Comparison of ENCODE assay signal across 7 mouse cellular contexts in genomic region chr1:164704397-164705091, GRCm38 (mm10).
A peak's percentile ranks its signal among the peaks of the same experiment; 100 is the strongest.
DNase-seq lines count a peak whose midpoint lies in the region; ATAC-seq and TF ChIP-seq lines count a peak whose summit lies in the region.

No protein-coding gene starts in this region.

- DNase-seq in embryo, embryonic 10.5 days (ENCODE audit: low spot score), result peak; percentile 68
- DNase-seq in forebrain, embryonic 14.5 days (ENCODE audit: low spot score), result peak; percentile 85
- DNase-seq in natural killer cell, adult 2 months (ENCODE audit: low spot score in 2 of 2), result no peak
- DNase-seq in adrenal gland, postnatal 25 days, result no peak
- no peak for DNase-seq in thymus, adult 2 months

- H3K27ac ChIP-seq in forebrain, embryonic 14.5 days (ENCODE audit: low read depth, low read length), result no peak overlapping the region; the same call in 1 of the 2 replicates
- 0 out of 2 replicates have a peak overlapping the region, but pooled peaks have one; percentile 45 for H3K27ac ChIP-seq in liver, embryonic 12.5 days
- H3K27ac ChIP-seq in neural tube, embryonic 12.5 days, result no peak overlapping the region
- no peak overlapping the region for H3K27ac ChIP-seq in thymus, adult 2 months (ENCODE audit: control insufficient read depth, insufficient read depth, low read length)

- H3K27me3 ChIP-seq in forebrain, embryonic 14.5 days (replicated peaks; ENCODE audit: control insufficient read depth, insufficient read depth, low read length), result no peaks in the 10 kb centered on the region
- H3K27me3 ChIP-seq in liver, embryonic 12.5 days (replicated peaks), result no peaks in the 10 kb centered on the region
- H3K27me3 ChIP-seq in neural tube, embryonic 12.5 days (replicated peaks), result no peaks in the 10 kb centered on the region
- H3K27me3 ChIP-seq in thymus, adult 2 months (ENCODE audit: control insufficient read depth, insufficient read depth, low read length), result no peaks in the 10 kb centered on the region

- peaks cover 5% of the 10 kb centered on the region; the same call in 1 of the 2 replicates for H3K4me1 ChIP-seq in forebrain, embryonic 14.5 days (ENCODE audit: control insufficient read depth, insufficient read depth, low read length)
- no peaks in the 10 kb centered on the region for H3K4me1 ChIP-seq in liver, embryonic 12.5 days
- H3K4me1 ChIP-seq in neural tube, embryonic 12.5 days, result no peaks in the 10 kb centered on the region; the same call in 1 of the 2 replicates
- H3K4me1 ChIP-seq in thymus, adult 2 months (replicated peaks; ENCODE audit: control insufficient read depth, insufficient read depth, low read length), result no peaks in the 10 kb centered on the region

- no peaks in the 10 kb centered on the region for H3K9me3 ChIP-seq in forebrain, embryonic 14.5 days (replicated peaks; ENCODE audit: control insufficient read depth, low read length)
- no peaks in the 10 kb centered on the region for H3K9me3 ChIP-seq in liver, embryonic 12.5 days (replicated peaks)
- H3K9me3 ChIP-seq in neural tube, embryonic 12.5 days, result 0 out of 2 replicates have a peak, but pooled peaks cover 3% of the 10 kb centered on the region

- 25% methylated on average over 11 of the region's 11 CpGs for WGBS in forebrain, embryonic 14.5 days
- WGBS in liver, embryonic 12.5 days (ENCODE audit: insufficient replicate concordance), result 69% methylated on average over 11 of the region's 11 CpGs
- 31% methylated on average over 11 of the region's 11 CpGs for WGBS in neural tube, embryonic 12.5 days
- 82% methylated on average over 11 of the region's 11 CpGs for WGBS in thymus, adult 2 months

- TF ChIP-seq CTCF in thymus, adult 2 months (IDR thresholded peaks at IDR 0.05; ENCODE audit: borderline replicate concordance, control insufficient read depth, extremely low read depth, insufficient read depth, low read length, poor library complexity), result no peak

- H3K36me3 ChIP-seq in forebrain, embryonic 14.5 days (ENCODE audit: control insufficient read depth, insufficient read depth, low read length), result no peaks in the 10 kb centered on the region
- H3K36me3 ChIP-seq in liver, embryonic 12.5 days, result no peaks in the 10 kb centered on the region
- no peaks in the 10 kb centered on the region for H3K36me3 ChIP-seq in neural tube, embryonic 12.5 days
- no peaks in the 10 kb centered on the region for H3K36me3 ChIP-seq in thymus, adult 2 months (ENCODE audit: control insufficient read depth, insufficient read depth, low read length)

- H3K9ac ChIP-seq in forebrain, embryonic 14.5 days (ENCODE audit: low read length), result no peak overlapping the region
- no peak overlapping the region for H3K9ac ChIP-seq in liver, embryonic 12.5 days
- no peak overlapping the region for H3K9ac ChIP-seq in neural tube, embryonic 12.5 days

- H3K4me2 ChIP-seq in forebrain, embryonic 14.5 days (ENCODE audit: low read length), result peak overlapping the region; percentile 0
- no peak overlapping the region for H3K4me2 ChIP-seq in liver, embryonic 12.5 days
- H3K4me2 ChIP-seq in neural tube, embryonic 12.5 days (replicated peaks), result peak overlapping the region; percentile 33

- no peak for TF ChIP-seq POLR2A in thymus, adult 2 months (IDR thresholded peaks at IDR 0.05; ENCODE audit: control insufficient read depth, extremely low read depth, insufficient read depth, low read length, poor library complexity)

- no peak overlapping the region for H3K4me3 ChIP-seq in forebrain, embryonic 14.5 days (ENCODE audit: low read depth, low read length)
- H3K4me3 ChIP-seq in liver, embryonic 12.5 days, result no peak overlapping the region
- no peak overlapping the region for H3K4me3 ChIP-seq in neural tube, embryonic 12.5 days
- H3K4me3 ChIP-seq in thymus, adult 2 months (ENCODE audit: control insufficient read depth, insufficient read depth, low read length), result no peak overlapping the region

- ATAC-seq in forebrain, embryonic 14.5 days, result peak; percentile 98
- peak; percentile 57 for ATAC-seq in liver, embryonic 12.5 days
- ATAC-seq in neural tube, embryonic 12.5 days (ENCODE audit: low FRiP score, low read depth), result peak; percentile 97

Comparison
In these comparisons a context has a peak if more than half of its experiments do, and no peak if none do; other contexts are left out.
1. DNase-seq: peak in embryo, embryonic 10.5 days (single experiment) and forebrain, embryonic 14.5 days (single experiment); none in natural killer cell, adult 2 months (0 of 2), adrenal gland, postnatal 25 days (single experiment) and thymus, adult 2 months (single experiment).
2. Peak in every context shown above with its lines, with median percentiles within 50 percentile points of each other: ATAC-seq.